In the genomic region with DNA sequence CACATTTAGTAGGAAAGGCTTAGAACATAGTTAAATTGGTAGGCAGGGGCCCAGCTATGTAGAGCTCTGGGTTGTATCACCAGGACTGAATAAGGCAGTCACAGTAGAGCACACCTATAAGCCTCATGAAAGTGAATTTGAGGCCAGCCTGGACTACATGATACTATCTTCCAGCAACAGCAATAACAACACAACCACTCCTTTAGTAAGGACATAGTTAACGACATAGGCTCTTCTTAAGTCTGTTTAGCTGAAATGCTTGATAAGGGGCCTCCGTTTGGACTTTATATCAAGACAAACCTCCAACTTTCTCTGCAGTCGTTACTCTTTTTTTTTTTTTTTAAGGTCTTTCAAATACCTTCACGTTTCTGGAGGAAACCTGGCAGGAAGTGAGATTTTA, we compare ENCODE assay signal across 22 mouse cellular contexts. TPM values are rescaled to one million over a fixed set of nuclear protein-coding genes. Genes with fewer than 3 reads are reported as not detected.
A peak's percentile ranks its signal among the peaks of the same experiment; 100 is the strongest.
DNase-seq lines count a peak whose midpoint lies in the region; ATAC-seq and TF ChIP-seq lines count a peak whose summit lies in the region.
"Had no signal": no experiment of that assay in that cellular context is flagged by ENCODE, and none has a peak within 500 bp of the region (broad histone marks: within the 10 kb centered on the region; RNA-seq: fewer than 3 reads in every experiment).

No protein-coding gene starts in this region.

- H3K9me3 ChIP-seq in liver, embryonic 11.5 days (ENCODE audit: control insufficient read depth, low read length), result no peaks in the 10 kb centered on the region
- no peaks in the 10 kb centered on the region for H3K9me3 ChIP-seq in liver, embryonic 13.5 days (replicated peaks)
- no peaks in the 10 kb centered on the region for H3K9me3 ChIP-seq in liver, postnatal 0 days (ENCODE audit: low read length)
- no peaks in the 10 kb centered on the region for H3K9me3 ChIP-seq in limb, embryonic 10.5 days (replicated peaks)
- H3K9me3 ChIP-seq: embryonic facial prominence, embryonic 12.5 days; forebrain, embryonic 13.5 days; G1E; heart, embryonic 12.5 days; hindbrain, embryonic 10.5 days had no signal

- H3K27me3 ChIP-seq in liver, embryonic 11.5 days (replicated peaks; ENCODE audit: control insufficient read depth, insufficient read depth, low read length), result no peaks in the 10 kb centered on the region
- no peaks in the 10 kb centered on the region for H3K27me3 ChIP-seq in liver, embryonic 13.5 days
- H3K27me3 ChIP-seq in liver, postnatal 0 days (ENCODE audit: insufficient read depth, low read length), result no peaks in the 10 kb centered on the region
- no peaks in the 10 kb centered on the region for H3K27me3 ChIP-seq in limb, embryonic 10.5 days (ENCODE audit: low read depth, poor library complexity, severe bottlenecking)
- H3K27me3 ChIP-seq: embryonic facial prominence, embryonic 12.5 days; forebrain, embryonic 13.5 days; heart, embryonic 12.5 days had no signal

- H3K9ac ChIP-seq in liver, embryonic 11.5 days (ENCODE audit: low read depth, low read length), result no peak overlapping the region
- 0 out of 2 replicates have a peak overlapping the region, but pooled peaks have one; percentile 23 for H3K9ac ChIP-seq in liver, embryonic 13.5 days
- no peak overlapping the region for H3K9ac ChIP-seq in liver, postnatal 0 days (replicated peaks)
- H3K9ac ChIP-seq: embryonic facial prominence, embryonic 12.5 days; forebrain, embryonic 13.5 days; forebrain, postnatal 0 days; heart, embryonic 12.5 days; hindbrain, embryonic 14.5 days had no signal

- H3K36me3 ChIP-seq in liver, embryonic 11.5 days (ENCODE audit: control insufficient read depth, insufficient read depth, low read length), result no peaks in the 10 kb centered on the region
- H3K36me3 ChIP-seq in liver, embryonic 13.5 days, result no peaks in the 10 kb centered on the region
- H3K36me3 ChIP-seq in liver, postnatal 0 days (replicated peaks; ENCODE audit: insufficient read depth, low read length), result no peaks in the 10 kb centered on the region
- H3K36me3 ChIP-seq in limb, embryonic 10.5 days, result no peaks in the 10 kb centered on the region
- H3K36me3 ChIP-seq: embryonic facial prominence, embryonic 12.5 days; G1E had no signal

- intact Hi-C loops in left cerebral cortex, postnatal 14 days (cut with DNase I), result no loop called here

- TF ChIP-seq CTCF in liver, postnatal 0 days (IDR thresholded peaks at IDR 0.05; ENCODE audit: low read depth), result no peak

- TF ChIP-seq EP300 in liver, postnatal 0 days (IDR thresholded peaks at IDR 0.05; ENCODE audit: low read depth), result peak; percentile 84

- DNase-seq in liver, embryonic 11.5 days (ENCODE audit: low spot score), result no peak
- DNase-seq in liver, result no peak
- DNase-seq in liver, embryonic 13.5 days, result no peak
- DNase-seq in liver, postnatal 0 days, result no peak
- DNase-seq in left cerebral cortex, postnatal 14 days (ENCODE audit: low spot score in 2 of 2), result no peak
- no peak for DNase-seq in cerebellum, postnatal 25 days
- no peak for DNase-seq in limb, embryonic 10.5 days (ENCODE audit: low spot score)
- DNase-seq: adrenal gland, postnatal 25 days; B cell, adult 2 months; cerebellum, adult 2 months; cerebellum, postnatal 10 days; forebrain, postnatal 0 days; gastrocnemius, postnatal 25 days had no signal

- peak; percentile 83 for ATAC-seq in liver, embryonic 11.5 days (replicated peaks; ENCODE audit: low FRiP score)
- peak; percentile 93 for ATAC-seq in liver, embryonic 13.5 days (ENCODE audit: low read depth)
- ATAC-seq in liver, postnatal 0 days, result peak; percentile 60; the same call in 1 of the 2 replicates
- ATAC-seq: CD4-positive, CD25-positive, alpha-beta regulatory T cell, adult 4 months; forebrain, embryonic 13.5 days; forebrain, postnatal 0 days had no signal

- no peak overlapping the region for H3K4me3 ChIP-seq in liver, embryonic 11.5 days (ENCODE audit: low read depth, low read length)
- H3K4me3 ChIP-seq in liver, embryonic 13.5 days (replicated peaks), result no peak overlapping the region
- H3K4me3 ChIP-seq in liver, postnatal 0 days (ENCODE audit: low read depth, low read length), result no peak overlapping the region
- no peak overlapping the region for H3K4me3 ChIP-seq in limb, embryonic 10.5 days
- H3K4me3 ChIP-seq: embryonic facial prominence, embryonic 12.5 days; forebrain, embryonic 13.5 days; heart, embryonic 12.5 days; hindbrain, embryonic 10.5 days had no signal

- H3K4me1 ChIP-seq in liver, embryonic 11.5 days (replicated peaks; ENCODE audit: control insufficient read depth, insufficient read depth, low read length), result 0 out of 2 replicates have a peak, but pooled peaks cover 2% of the 10 kb centered on the region
- H3K4me1 ChIP-seq in liver, embryonic 13.5 days (replicated peaks), result peaks cover 26% of the 10 kb centered on the region
- no peaks in the 10 kb centered on the region for H3K4me1 ChIP-seq in liver, postnatal 0 days (ENCODE audit: insufficient read depth)
- no peaks in the 10 kb centered on the region for H3K4me1 ChIP-seq in limb, embryonic 10.5 days
- H3K4me1 ChIP-seq: embryonic facial prominence, embryonic 12.5 days; forebrain, embryonic 13.5 days; heart, embryonic 12.5 days; hindbrain, embryonic 10.5 days had no signal

- peak overlapping the region; percentile 34 for H3K27ac ChIP-seq in liver, embryonic 11.5 days (ENCODE audit: low read depth, low read length)
- H3K27ac ChIP-seq in liver, embryonic 13.5 days, result peak overlapping the region; percentile 69
- no peak overlapping the region for H3K27ac ChIP-seq in liver, postnatal 0 days (ENCODE audit: low read depth)
- no peak overlapping the region for H3K27ac ChIP-seq in limb, embryonic 10.5 days
- H3K27ac ChIP-seq: embryonic facial prominence, embryonic 12.5 days; forebrain, embryonic 13.5 days; hindbrain, embryonic 10.5 days; hindbrain, embryonic 14.5 days had no signal

- WGBS in liver, embryonic 11.5 days, result 44% methylated on average over 4 of the region's 4 CpGs
- 18% methylated on average over 4 of the region's 4 CpGs for WGBS in liver, embryonic 13.5 days (ENCODE audit: insufficient replicate concordance)
- WGBS in liver, postnatal 0 days (ENCODE audit: insufficient replicate concordance), result 48% methylated on average over 4 of the region's 4 CpGs
- 83% methylated on average over 4 of the region's 4 CpGs for WGBS in limb, embryonic 10.5 days

- no peak overlapping the region for H3K4me2 ChIP-seq in liver, embryonic 11.5 days
- no peak overlapping the region for H3K4me2 ChIP-seq in liver, embryonic 13.5 days
- no peak overlapping the region for H3K4me2 ChIP-seq in liver, postnatal 0 days (ENCODE audit: low read depth, low read length)
- H3K4me2 ChIP-seq: embryonic facial prominence, embryonic 12.5 days; forebrain, embryonic 13.5 days; heart, embryonic 12.5 days; hindbrain, embryonic 14.5 days had no signal

RNA-seq across cellular contexts. Expression of gene Shank3, which starts 13.3 kb away (rescaled TPM):
- 1.1 and 1.7 TPM in 2 replicates for polyA plus RNA-seq in liver, embryonic 11.5 days (2014; fragmentation: Nextera tagmentation; extraction: Ambion mirVana)
- 0.23 and 0.43 TPM in 2 replicates for polyA plus RNA-seq in liver, embryonic 13.5 days (2015; fragmentation: Nextera tagmentation; extraction: Ambion mirVana)
- polyA plus RNA-seq in liver, postnatal 0 days (2015; fragmentation: Nextera tagmentation; extraction: Ambion mirVana), result 0.27 and 0.81 TPM in 2 replicates
- 100 to 1,000 TPM; 237 to 253 TPM for total RNA-seq in left cerebral cortex, postnatal 14 days (2021)
- polyA plus RNA-seq in limb, embryonic 10.5 days (2016; fragmentation: Nextera tagmentation; extraction: Ambion mirVana), result 2.1 and 2.8 TPM in 2 replicates
- polyA plus RNA-seq: CD4-positive, CD25-positive, alpha-beta regulatory T cell, adult 4 months had no signal

RNA-seq across cellular contexts. Expression of gene Arsa, which starts 35.5 kb away (rescaled TPM):
- 8.6 and 9.0 TPM in 2 replicates for polyA plus RNA-seq in liver, embryonic 11.5 days (2014; fragmentation: Nextera tagmentation; extraction: Ambion mirVana)
- 4.8 and 4.9 TPM in 2 replicates for polyA plus RNA-seq in liver, embryonic 13.5 days (2015; fragmentation: Nextera tagmentation; extraction: Ambion mirVana)
- 4.7 and 5.5 TPM in 2 replicates for polyA plus RNA-seq in liver, postnatal 0 days (2015; fragmentation: Nextera tagmentation; extraction: Ambion mirVana)
- total RNA-seq in left cerebral cortex, postnatal 14 days (2021), result 10 to 100 TPM; 27.7 to 31.2 TPM
- polyA plus RNA-seq in limb, embryonic 10.5 days (2016; fragmentation: Nextera tagmentation; extraction: Ambion mirVana), result 9.6 and 11.2 TPM in 2 replicates

RNA-seq across cellular contexts. Expression of gene Acr, which starts 55.4 kb away (rescaled TPM):
- 0.11 TPM in 1 of 2 replicates, not detected in the other for polyA plus RNA-seq in liver, embryonic 11.5 days (2014; fragmentation: Nextera tagmentation; extraction: Ambion mirVana)
- polyA plus RNA-seq in liver, embryonic 13.5 days (2015; fragmentation: Nextera tagmentation; extraction: Ambion mirVana), result 0.06 TPM in 1 of 2 replicates, not detected in the other
- 0.09 TPM in 1 of 2 replicates, not detected in the other for polyA plus RNA-seq in liver, postnatal 0 days (2015; fragmentation: Nextera tagmentation; extraction: Ambion mirVana)
- 1 to 10 TPM; 1.2 to 1.3 TPM for total RNA-seq in left cerebral cortex, postnatal 14 days (2021)
- 0.10 TPM in 1 of 2 replicates, not detected in the other for polyA plus RNA-seq in limb, embryonic 10.5 days (2016; fragmentation: Nextera tagmentation; extraction: Ambion mirVana)
- total RNA-seq: G1E; gastrocnemius, adult 18-20 months; granulocyte monocyte progenitor cell, adult 5-6 weeks had no signal
- polyA plus RNA-seq: CD4-positive, CD25-positive, alpha-beta regulatory T cell, adult 4 months; G1E had no signal

RNA-seq across cellular contexts. Expression of gene Mapk8ip2, which starts 59.0 kb away (rescaled TPM):
- 0.26 and 0.36 TPM in 2 replicates for polyA plus RNA-seq in liver, embryonic 11.5 days (2014; fragmentation: Nextera tagmentation; extraction: Ambion mirVana)
- 0.12 and 0.14 TPM in 2 replicates for polyA plus RNA-seq in liver, embryonic 13.5 days (2015; fragmentation: Nextera tagmentation; extraction: Ambion mirVana)
- polyA plus RNA-seq in liver, postnatal 0 days (2015; fragmentation: Nextera tagmentation; extraction: Ambion mirVana), result not detected in 2 replicates
- 100 to 1,000 TPM; 187 to 201 TPM for total RNA-seq in left cerebral cortex, postnatal 14 days (2021)
- polyA plus RNA-seq in limb, embryonic 10.5 days (2016; fragmentation: Nextera tagmentation; extraction: Ambion mirVana), result 1.6 and 2.5 TPM in 2 replicates
- total RNA-seq: granulocyte monocyte progenitor cell, adult 5-6 weeks had no signal
- polyA plus RNA-seq: G1E had no signal

Comparison
In these comparisons a context has a peak if more than half of its experiments do, and no peak if none do; other contexts are left out.
1. H3K27ac ChIP-seq: peak in liver, embryonic 11.5 days (single experiment) and liver, embryonic 13.5 days (single experiment); none in liver, postnatal 0 days (single experiment) and limb, embryonic 10.5 days (single experiment).
2. Peak in every context shown above with its lines, with median percentiles within 50 percentile points of each other: ATAC-seq.